Mouse (Mus musculus) heart, postnatal 36 days (tissue): ENCODE results near the gene Peli1. TPM values are rescaled to one million over a fixed set of nuclear protein-coding genes. Genes with fewer than 3 reads are reported as not detected.
A peak's percentile ranks its signal among the peaks of the same experiment; 100 is the strongest.
"Not testable (repeated sequence)": the region's sequence is repeated elsewhere in the genome, so short reads cannot be mapped to it uniquely, and the experiment has no call there.

Experiments
- DNase-seq, 2 experiments: peaks; one replicate each; pipeline ENCODE4 v3.0.0; 2021 to 2022
- intact Hi-C: fragments of 180-260 bp; cut with DNase I; formaldehyde crosslinking; loops from one replicate; pipeline ENCODE4 v1.15.1; 2025
- total RNA-seq, 2 experiments: library from RNA; stranded (reverse); gene quantifications; 2 replicates each; pipeline ENCODE4 v1.2.3; 2021

The Peli1 gene
- total RNA-seq, 2 experiments from 2014 or later: 13.8 to 14.7 TPM

GRCm38 (mm10) chr11:21141242-21141641, 50.2 kb downstream of the Peli1 start:
- DNase-seq: no peak
- intact Hi-C loops: loop anchor here (5.0 kb wide), 1 partner anchor 49 kb away; the partner anchor contains the start of gene Peli1

GRCm38 (mm10) chr11:21141755-21142154, 50.7 kb downstream of the Peli1 start:
- intact Hi-C loops: loop anchor here (5.0 kb wide), 1 partner anchor 49 kb away; the partner anchor contains the start of gene Peli1
- no peak for DNase-seq

GRCm38 (mm10) chr11:21149476-21149875, 58.4 kb downstream of the Peli1 start:
- no peak for DNase-seq
- intact Hi-C loops: no loop called here

GRCm38 (mm10) chr11:21150316-21150715, 59.2 kb downstream of the Peli1 start:
- DNase-seq: no peak
- intact Hi-C loops: no loop called here

GRCm38 (mm10) chr11:21151672-21152071, 60.6 kb downstream of the Peli1 start:
- DNase-seq: no peak
- intact Hi-C loops: no loop called here

GRCm38 (mm10) chr11:21153111-21153510, 62.0 kb downstream of the Peli1 start:
- no peak for DNase-seq
- intact Hi-C loops: no loop called here

GRCm38 (mm10) chr11:21157595-21157994, 66.5 kb downstream of the Peli1 start:
- no peak for DNase-seq
- intact Hi-C loops: no loop called here

- no peak for DNase-seq
- intact Hi-C loops: no loop called here
Measured at GRCm38 (mm10) chr11:21162093-21162492, 71.0 kb downstream of the Peli1 start.

- intact Hi-C loops: no loop called here
Measured at GRCm38 (mm10) chr11:21163143-21163542, 72.1 kb downstream of the Peli1 start.

GRCm38 (mm10) chr11:21163673-21164072, 72.6 kb downstream of the Peli1 start:
- intact Hi-C loops: no loop called here

More at GRCm38 (mm10) chr11:21163143-21163542, 72.1 kb downstream of the Peli1 start:
- no peak for DNase-seq

GRCm38 (mm10) chr11:21164312-21164993, 73.4 kb downstream of the Peli1 start:
- intact Hi-C loops: no loop called here
- DNase-seq: no peak

More at GRCm38 (mm10) chr11:21163673-21164072, 72.6 kb downstream of the Peli1 start:
- no peak for DNase-seq

GRCm38 (mm10) chr11:21164994-21165560, 74.0 kb downstream of the Peli1 start:
- no peak for DNase-seq
- intact Hi-C loops: no loop called here

- no peak for DNase-seq
- intact Hi-C loops: no loop called here
Measured at GRCm38 (mm10) chr11:21166495-21167096, 75.5 kb downstream of the Peli1 start.

GRCm38 (mm10) chr11:21168828-21169607, 77.9 kb downstream of the Peli1 start:
- intact Hi-C loops: no loop called here
- no peak for DNase-seq

GRCm38 (mm10) chr11:21169608-21169860, 78.4 kb downstream of the Peli1 start:
- intact Hi-C loops, DNase-seq: not testable (repeated sequence)

- DNase-seq: no peak
- intact Hi-C loops: loop anchor here (10.0 kb wide), 1 partner anchor 717 kb away; no protein-coding TSS in a partner anchor
Measured at GRCm38 (mm10) chr11:21172281-21172680, 81.2 kb downstream of the Peli1 start.

GRCm38 (mm10) chr11:21173926-21174325, 82.8 kb downstream of the Peli1 start:
- DNase-seq: no peak
- intact Hi-C loops: loop anchor here (10.0 kb wide), 1 partner anchor 719 kb away; no protein-coding TSS in a partner anchor

GRCm38 (mm10) chr11:21174396-21174795, 83.3 kb downstream of the Peli1 start:
- peak; percentile 42 to 44 for DNase-seq
- intact Hi-C loops: loop anchor here (10.0 kb wide), 1 partner anchor 720 kb away; no protein-coding TSS in a partner anchor

- DNase-seq: no peak
- intact Hi-C loops: loop anchor here (10.0 kb wide), 1 partner anchor 720 kb away; no protein-coding TSS in a partner anchor
Measured at GRCm38 (mm10) chr11:21175063-21175462, 84.0 kb downstream of the Peli1 start.

- no peak for DNase-seq
- intact Hi-C loops: loop anchor here (10.0 kb wide), 1 partner anchor 722 kb away; no protein-coding TSS in a partner anchor
Measured at GRCm38 (mm10) chr11:21176491-21176890, 85.4 kb downstream of the Peli1 start.

GRCm38 (mm10) chr11:21178343-21178742, 87.3 kb downstream of the Peli1 start:
- peak; percentile 51 to 53 for DNase-seq
- intact Hi-C loops: loop anchor here (1.0 to 10.0 kb wide), 4 partner anchors 86 to 724 kb away; no protein-coding TSS in a partner anchor
